Mouse (Mus musculus) E14TG2a.4 (cell line): ENCODE measurements at regions not wholly inside any gene's neighbourhood (a gene's known extent, or its start where the extent isn't known, plus 50 kb on each side); places are given as distances from the start of the nearest gene placed in this dataset.

Experiments
- CTCF ChIP-seq: conservative IDR thresholded peaks from 2 replicates; pipeline ENCODE4 v1.5.1; 2014; ENCODE audit warnings: low read length
- NANOG ChIP-seq: IDR thresholded peaks from 2 replicates; pipeline ENCODE4 v1.6.1; 2014; ENCODE audit warnings: borderline replicate concordance, low read length, mixed read lengths
- POU5F1 ChIP-seq: IDR thresholded peaks from 2 replicates; pipeline ENCODE4 v1.6.1; 2014; ENCODE audit warnings: low read length, borderline replicate concordance

DNA sequence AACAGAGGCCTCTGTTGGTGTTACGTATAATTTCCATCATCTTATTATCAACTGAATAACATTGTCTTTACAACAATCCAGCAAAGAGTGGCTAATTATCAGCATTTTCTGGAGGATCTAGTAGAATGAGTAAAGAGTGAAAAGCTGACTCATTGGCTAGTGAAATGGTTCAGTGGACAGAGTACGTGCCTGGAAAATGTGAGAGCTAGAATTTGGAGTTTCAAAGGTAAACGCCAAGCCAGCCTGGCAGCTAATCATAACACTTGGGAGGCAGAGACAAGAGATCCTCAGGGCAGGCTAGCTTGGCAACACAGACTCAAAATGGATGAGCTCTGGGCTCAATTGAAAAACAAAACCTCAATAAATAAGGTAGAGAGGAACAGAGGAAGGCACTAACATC lies 2628.0 kb upstream of the Gm7489 start:
- TF ChIP-seq CTCF (no peak), NANOG (no peak), POU5F1 (no peak)
